Mouse (Mus musculus): ENCODE measurements around the gene Trp53tg5. TPM values are rescaled to one million over a fixed set of nuclear protein-coding genes. Genes with fewer than 3 reads are reported as not detected.

Trp53tg5 gene
- polyA plus RNA-seq, 1 experiment from 2014 or later, result not detected

Other genes starting within 250 kb of the Trp53tg5 start
- not detected in 2 replicates for gene Svs2, start 235.3 kb downstream of the Trp53tg5 start, polyA plus RNA-seq (2015; fragmentation: Nextera tagmentation; extraction: Ambion mirVana)
- not detected in 2 replicates for gene Svs3b, start 217.1 kb downstream of the Trp53tg5 start, polyA plus RNA-seq (2015; fragmentation: Nextera tagmentation; extraction: Ambion mirVana)
- not detected in 2 replicates for gene Svs4, start 195.3 kb downstream of the Trp53tg5 start, polyA plus RNA-seq (2015; fragmentation: Nextera tagmentation; extraction: Ambion mirVana)
- gene Svs3a, start 184.5 kb downstream of the Trp53tg5 start, polyA plus RNA-seq (2015; fragmentation: Nextera tagmentation; extraction: Ambion mirVana), result not detected in 2 replicates
- not detected in 2 replicates for gene Svs6, start 157.0 kb downstream of the Trp53tg5 start, polyA plus RNA-seq (2015; fragmentation: Nextera tagmentation; extraction: Ambion mirVana)
- not detected in 2 replicates for gene Svs5, start 141.0 kb downstream of the Trp53tg5 start, polyA plus RNA-seq (2015; fragmentation: Nextera tagmentation; extraction: Ambion mirVana)
- 1.3 and 1.6 TPM in 2 replicates for gene Slpi, start 84.6 kb downstream of the Trp53tg5 start, polyA plus RNA-seq (2015; fragmentation: Nextera tagmentation; extraction: Ambion mirVana)
- 0.25 and 0.80 TPM in 2 replicates for gene Rbpjl, start 70.6 kb downstream of the Trp53tg5 start, polyA plus RNA-seq (2015; fragmentation: Nextera tagmentation; extraction: Ambion mirVana)
- 8.4 and 14.9 TPM in 2 replicates for gene Matn4, start 68.6 kb downstream of the Trp53tg5 start, polyA plus RNA-seq (2015; fragmentation: Nextera tagmentation; extraction: Ambion mirVana)
- gene Sdc4, start 29.8 kb downstream of the Trp53tg5 start, polyA plus RNA-seq (2015; fragmentation: Nextera tagmentation; extraction: Ambion mirVana), result 41.9 and 56.5 TPM in 2 replicates
- gene Sys1, start 16.8 kb downstream of the Trp53tg5 start, polyA plus RNA-seq (2015; fragmentation: Nextera tagmentation; extraction: Ambion mirVana), result 32.0 and 40.4 TPM in 2 replicates
- gene Gm20458, start 12.8 kb downstream of the Trp53tg5 start, polyA plus RNA-seq (2015; fragmentation: Nextera tagmentation; extraction: Ambion mirVana), result 10.5 and 13.5 TPM in 2 replicates
- 8.6 and 16.5 TPM in 2 replicates for gene Dbndd2, start 12.4 kb upstream of the Trp53tg5 start, polyA plus RNA-seq (2015; fragmentation: Nextera tagmentation; extraction: Ambion mirVana)
- 42.1 and 54.1 TPM in 2 replicates for gene Pigt, start 23.8 kb upstream of the Trp53tg5 start, polyA plus RNA-seq (2015; fragmentation: Nextera tagmentation; extraction: Ambion mirVana)
- 10.0 and 39.8 TPM in 2 replicates for gene Wfdc2, start 88.7 kb upstream of the Trp53tg5 start, polyA plus RNA-seq (2015; fragmentation: Nextera tagmentation; extraction: Ambion mirVana)
- not detected in 2 replicates for gene Spint3, start 99.7 kb upstream of the Trp53tg5 start, polyA plus RNA-seq (2015; fragmentation: Nextera tagmentation; extraction: Ambion mirVana)
- gene Wfdc6a, start 111.7 kb upstream of the Trp53tg5 start, polyA plus RNA-seq (2015; fragmentation: Nextera tagmentation; extraction: Ambion mirVana), result 0.21 and 0.47 TPM in 2 replicates
- not detected in 2 replicates for gene Eppin, start 119.9 kb upstream of the Trp53tg5 start, polyA plus RNA-seq (2015; fragmentation: Nextera tagmentation; extraction: Ambion mirVana)
- gene Wfdc6b, start 139.8 kb upstream of the Trp53tg5 start, polyA plus RNA-seq (2015; fragmentation: Nextera tagmentation; extraction: Ambion mirVana), result not detected in 2 replicates
- gene Wfdc8, start 139.9 kb upstream of the Trp53tg5 start, polyA plus RNA-seq (2015; fragmentation: Nextera tagmentation; extraction: Ambion mirVana), result not detected in 2 replicates
- not detected in 2 replicates for gene Wfdc16, start 165.1 kb upstream of the Trp53tg5 start, polyA plus RNA-seq (2015; fragmentation: Nextera tagmentation; extraction: Ambion mirVana)
- gene Wfdc10, start 182.3 kb upstream of the Trp53tg5 start, polyA plus RNA-seq (2015; fragmentation: Nextera tagmentation; extraction: Ambion mirVana), result 0.31 TPM in 1 of 2 replicates, not detected in the other
- gene Wfdc9, start 182.9 kb upstream of the Trp53tg5 start, polyA plus RNA-seq (2015; fragmentation: Nextera tagmentation; extraction: Ambion mirVana), result not detected in 2 replicates
- not detected in 2 replicates for gene Wfdc11, start 200.4 kb upstream of the Trp53tg5 start, polyA plus RNA-seq (2015; fragmentation: Nextera tagmentation; extraction: Ambion mirVana)
- not detected in 2 replicates for gene Wfdc13, start 211.4 kb upstream of the Trp53tg5 start, polyA plus RNA-seq (2015; fragmentation: Nextera tagmentation; extraction: Ambion mirVana)
- 0.19 TPM in 1 of 2 replicates, not detected in the other for gene Spint4, start 224.8 kb upstream of the Trp53tg5 start, polyA plus RNA-seq (2015; fragmentation: Nextera tagmentation; extraction: Ambion mirVana)
- gene Spint5, start 241.6 kb upstream of the Trp53tg5 start, polyA plus RNA-seq (2015; fragmentation: Nextera tagmentation; extraction: Ambion mirVana), result not detected in 2 replicates